In genomic region chr8:12259890-12260289, GRCm38 (mm10) we compare ENCODE assay signal across 27 mouse cellular contexts. TPM values are rescaled to one million over a fixed set of nuclear protein-coding genes. Genes with fewer than 3 reads are reported as not detected.
A peak's percentile ranks its signal among the peaks of the same experiment; 100 is the strongest.
DNase-seq lines count a peak whose midpoint lies in the region; ATAC-seq and TF ChIP-seq lines count a peak whose summit lies in the region.
"Had no signal": no experiment of that assay in that cellular context is flagged by ENCODE, and none has a peak within 500 bp of the region (broad histone marks: within the 10 kb centered on the region; RNA-seq: fewer than 3 reads in every experiment).

No protein-coding gene starts in this region.

- no peak overlapping the region for H3K4me3 ChIP-seq in lung, embryonic 14.5 days (ENCODE audit: low read depth, low read length)
- no peak overlapping the region for H3K4me3 ChIP-seq in heart, embryonic 12.5 days
- H3K4me3 ChIP-seq in midbrain, embryonic 11.5 days (ENCODE audit: low read depth, low read length) = no peak overlapping the region
- H3K4me3 ChIP-seq: forebrain, embryonic 10.5 days; kidney, embryonic 15.5 days; limb, embryonic 15.5 days; midbrain, embryonic 12.5 days had no signal

- H3K4me1 ChIP-seq in lung, embryonic 14.5 days (ENCODE audit: insufficient read depth) = no peaks in the 10 kb centered on the region
- no peaks in the 10 kb centered on the region for H3K4me1 ChIP-seq in heart, embryonic 12.5 days (replicated peaks)
- H3K4me1 ChIP-seq in midbrain, embryonic 11.5 days (ENCODE audit: control insufficient read depth, insufficient read depth, low read length) = peaks cover 8% of the 10 kb centered on the region
- H3K4me1 ChIP-seq: kidney, embryonic 15.5 days; limb, embryonic 15.5 days had no signal

- no peak overlapping the region for H3K9ac ChIP-seq in lung, embryonic 14.5 days
- H3K9ac ChIP-seq in heart, embryonic 12.5 days = no peak overlapping the region
- no peak overlapping the region for H3K9ac ChIP-seq in midbrain, embryonic 11.5 days (ENCODE audit: low read length)
- H3K9ac ChIP-seq: kidney, embryonic 15.5 days; limb, embryonic 15.5 days; midbrain, embryonic 12.5 days had no signal

- peak; percentile 91 for DNase-seq in heart, adult 11 months
- no peak for DNase-seq in heart, postnatal 25 days (ENCODE audit: low spot score)
- peak; percentile 42 for DNase-seq in lung, embryonic 14.5 days
- DNase-seq in lung, postnatal 25 days (ENCODE audit: low spot score) = no peak
- DNase-seq in heart, postnatal 10 days = peak; percentile 80 to 83
- no peak for DNase-seq in urinary bladder, adult 18-20 months (ENCODE audit: low spot score in 2 of 2)
- no peak for DNase-seq in midbrain, embryonic 11.5 days (ENCODE audit: low spot score, missing footprints)
- DNase-seq: adrenal gland, postnatal 25 days; cerebellum, adult 9-10 months; gastrocnemius, postnatal 10 days; kidney, postnatal 4 days; thymus, adult 2 months; thymus, postnatal 4 days had no signal

- no peak overlapping the region for H3K4me2 ChIP-seq in lung, embryonic 14.5 days
- no peak overlapping the region for H3K4me2 ChIP-seq in heart, embryonic 12.5 days
- H3K4me2 ChIP-seq in midbrain, embryonic 11.5 days = no peak overlapping the region
- H3K4me2 ChIP-seq: kidney, embryonic 15.5 days; limb, embryonic 15.5 days; midbrain, embryonic 12.5 days had no signal

- no peak for TF ChIP-seq CTCF in lung, embryonic 14.5 days (IDR thresholded peaks at IDR 0.05; ENCODE audit: low read depth)

- no peak overlapping the region for H3K27ac ChIP-seq in lung, embryonic 14.5 days (ENCODE audit: low read depth)
- no peak overlapping the region for H3K27ac ChIP-seq in heart, embryonic 12.5 days (ENCODE audit: poor library complexity, severe bottlenecking)
- H3K27ac ChIP-seq in midbrain, embryonic 11.5 days (ENCODE audit: low read depth, low read length) = no peak overlapping the region
- H3K27ac ChIP-seq: forebrain, embryonic 10.5 days; kidney, embryonic 15.5 days; limb, embryonic 15.5 days; midbrain, embryonic 12.5 days had no signal

- 61% methylated on average over 2 of the region's 2 CpGs for WGBS in lung, embryonic 14.5 days
- WGBS in heart, embryonic 12.5 days = 42% methylated on average over 2 of the region's 2 CpGs
- 87% methylated on average over 2 of the region's 2 CpGs for WGBS in midbrain, embryonic 11.5 days

- intact Hi-C loops in heart, postnatal 25 days (cut with DNase I) = no loop called here
- intact Hi-C loops in heart, postnatal 10 days (cut with DNase I) = no loop called here

- H3K9me3 ChIP-seq in lung, embryonic 14.5 days (ENCODE audit: low read depth, low read length) = no peaks in the 10 kb centered on the region
- H3K9me3 ChIP-seq in heart, embryonic 12.5 days (replicated peaks) = no peaks in the 10 kb centered on the region
- H3K9me3 ChIP-seq in midbrain, embryonic 11.5 days (ENCODE audit: control insufficient read depth, low read length) = no peaks in the 10 kb centered on the region; the same call in 1 of the 2 replicates
- H3K9me3 ChIP-seq: forebrain, embryonic 10.5 days; kidney, embryonic 15.5 days; limb, embryonic 15.5 days; midbrain, embryonic 12.5 days had no signal

- no peak for ATAC-seq in lung, embryonic 14.5 days (ENCODE audit: insufficient read depth)
- ATAC-seq in heart, embryonic 12.5 days (ENCODE audit: insufficient number of reproducible peaks, low FRiP score) = 0 out of 2 replicates have a peak, but pooled peaks have one; percentile 25
- ATAC-seq in midbrain, embryonic 11.5 days (ENCODE audit: low FRiP score) = no peak
- ATAC-seq: CD4-positive, CD25-positive, alpha-beta regulatory T cell, adult 4 months; intestine, postnatal 0 days had no signal

- H3K36me3 ChIP-seq in lung, embryonic 14.5 days (ENCODE audit: insufficient read depth) = no peaks in the 10 kb centered on the region
- H3K36me3 ChIP-seq in heart, embryonic 12.5 days = no peaks in the 10 kb centered on the region
- H3K36me3 ChIP-seq in midbrain, embryonic 11.5 days (ENCODE audit: control insufficient read depth, insufficient read depth, low read length) = no peaks in the 10 kb centered on the region
- H3K36me3 ChIP-seq: forebrain, embryonic 10.5 days; kidney, embryonic 15.5 days; limb, embryonic 15.5 days; midbrain, embryonic 12.5 days had no signal

- no peaks in the 10 kb centered on the region for H3K27me3 ChIP-seq in lung, embryonic 14.5 days (ENCODE audit: insufficient read depth, low read length)
- H3K27me3 ChIP-seq in heart, embryonic 12.5 days (replicated peaks) = peaks cover 24% of the 10 kb centered on the region; the same call in 1 of the 2 replicates
- H3K27me3 ChIP-seq in midbrain, embryonic 11.5 days (ENCODE audit: control insufficient read depth, insufficient read depth, low read length) = no peaks in the 10 kb centered on the region; the same call in 1 of the 2 replicates
- H3K27me3 ChIP-seq: limb, embryonic 15.5 days had no signal

RNA-seq across cellular contexts. Expression of gene A230072I06Rik, which starts 18.7 kb away (rescaled TPM):
- not detected for total RNA-seq in heart, postnatal 25 days (2021)
- polyA plus RNA-seq in lung, embryonic 14.5 days (2014; fragmentation: Nextera tagmentation; extraction: Ambion mirVana) = not detected in 2 replicates
- polyA plus RNA-seq in heart, embryonic 12.5 days (2016; fragmentation: Nextera tagmentation; extraction: Ambion mirVana) = not detected in 2 replicates
- total RNA-seq in heart, postnatal 10 days (2021) = not detected
- polyA plus RNA-seq in midbrain, embryonic 11.5 days (2014; fragmentation: Nextera tagmentation; extraction: Ambion mirVana) = not detected in 2 replicates
- total RNA-seq: adrenal gland, postnatal 25 days; gastrocnemius, postnatal 10 days; granulocyte monocyte progenitor cell, adult 5-6 weeks; left cerebral cortex, adult 18-20 months; left cerebral cortex, postnatal 36 days had no signal
- polyA plus RNA-seq: CD4-positive, CD25-positive, alpha-beta regulatory T cell, adult 4 months; embryonic facial prominence, embryonic 11.5 days; forebrain, embryonic 10.5 days; intestine, postnatal 0 days; kidney, embryonic 15.5 days; limb, embryonic 15.5 days; liver, embryonic 16.5 days; neural tube, embryonic 11.5 days; small intestine, adult 2 months; thymus, adult 2 months had no signal

Comparison
In these comparisons a context has a peak if more than half of its experiments do, and no peak if none do; other contexts are left out.
1. DNase-seq: peak in heart, adult 11 months (single experiment), lung, embryonic 14.5 days (single experiment) and heart, postnatal 10 days (2 of 2); none in heart, postnatal 25 days (single experiment), lung, postnatal 25 days (single experiment), urinary bladder, adult 18-20 months (0 of 2) and midbrain, embryonic 11.5 days (single experiment).